Mouse (Mus musculus): Measurements from ENCODE around the gene E4f1. TPM values are rescaled to one million over a fixed set of nuclear protein-coding genes. Genes with fewer than 3 reads are reported as not detected.
"Not testable (repeated sequence)": the region's sequence is repeated elsewhere in the genome, so short reads cannot be mapped to it uniquely, and the experiment has no call there.

Gene E4f1
- polyA plus RNA-seq, 1 experiment from 2014 or later, result 20.7 TPM

DNA sequence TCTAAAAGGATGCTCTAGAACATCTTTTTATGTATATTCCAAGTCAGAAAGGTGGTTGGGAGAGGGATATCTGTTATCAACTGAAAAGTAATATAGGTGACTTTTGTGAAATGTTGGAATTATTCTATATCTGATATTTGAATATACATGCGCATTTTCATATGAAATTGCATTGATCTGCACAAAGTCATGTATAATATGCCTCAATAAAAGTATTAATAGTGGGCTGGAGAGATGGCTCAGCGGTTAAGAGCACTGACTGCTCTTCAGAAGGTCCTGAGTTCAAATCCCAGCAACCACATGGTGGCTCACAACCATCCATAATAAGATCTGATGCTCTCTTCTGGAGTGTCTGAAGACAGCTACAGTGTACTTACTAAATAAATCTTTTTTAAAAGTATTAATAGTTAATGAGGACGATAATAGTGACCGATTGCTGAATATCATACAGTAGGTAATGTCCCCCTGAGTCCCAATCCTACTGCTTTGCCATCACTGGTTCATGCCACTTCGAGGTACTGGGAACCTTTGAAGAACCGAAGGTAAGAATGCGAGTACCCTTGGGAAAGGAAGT is 690 bp downstream of the E4f1 start:
- Histone ChIP-seq H3K36me3 (peaks cover 34% of the 10 kb centered on the region), H3K4me1 (peaks cover 35% of the 10 kb centered on the region), H3K9ac (peak overlapping the region; percentile 99), H3K9me3 (replicated peaks) (no peaks in the 10 kb centered on the region), H3K4me3 (peak overlapping the region; percentile 95), H3K27me3 (replicated peaks) (no peaks in the 10 kb centered on the region), H3K27ac (peak overlapping the region; percentile 96), H3K4me2 (peak overlapping the region; percentile 90)
- ATAC-seq, result no peak
- 14% methylated on average over 7 of the region's 7 CpGs for WGBS (ENCODE audit: insufficient replicate concordance)

DNA sequence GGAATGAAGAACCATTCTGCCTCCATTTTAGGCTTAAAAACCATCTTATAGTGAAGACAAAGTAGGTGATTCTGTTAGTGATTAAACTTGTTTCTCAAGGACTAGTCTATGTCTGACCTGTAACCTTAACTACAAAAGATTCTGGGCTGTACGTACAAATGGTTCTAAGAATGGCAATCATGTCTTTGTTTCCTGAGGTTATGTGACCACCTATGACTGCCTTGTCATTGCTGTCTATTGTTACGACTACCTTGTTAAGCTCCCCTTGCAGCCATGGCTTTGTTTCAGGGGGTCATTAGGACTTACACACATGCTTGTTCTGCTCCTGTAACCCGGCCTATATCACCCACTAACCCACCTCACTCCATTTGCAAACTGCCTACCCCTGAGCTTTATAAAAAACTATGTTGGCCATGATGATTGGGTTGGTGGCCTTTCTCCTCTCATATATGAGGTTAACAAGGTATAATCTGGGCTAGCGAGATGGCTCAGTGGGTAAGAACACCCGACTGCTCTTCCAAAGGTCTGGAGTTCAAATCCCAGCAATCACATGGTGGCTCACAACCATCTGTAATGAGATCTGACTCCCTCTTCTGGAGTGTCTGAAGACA is 1.4 kb downstream of the E4f1 start:
- no peak overlapping the region for H3K9ac ChIP-seq
- H3K36me3 ChIP-seq, result peaks cover 27% of the 10 kb centered on the region
- no peaks in the 10 kb centered on the region for H3K27me3 ChIP-seq (replicated peaks)
- peaks cover 32% of the 10 kb centered on the region for H3K4me1 ChIP-seq
- H3K9me3 ChIP-seq (replicated peaks), result no peaks in the 10 kb centered on the region
- H3K4me3 ChIP-seq, result no peak overlapping the region; the same call in 1 of the 2 replicates
- ATAC-seq, result no peak
- no peak overlapping the region for H3K27ac ChIP-seq
- WGBS (ENCODE audit: insufficient replicate concordance), result 83% methylated on average over 5 of the region's 5 CpGs
- no peak overlapping the region; the same call in 1 of the 2 replicates for H3K4me2 ChIP-seq

DNA sequence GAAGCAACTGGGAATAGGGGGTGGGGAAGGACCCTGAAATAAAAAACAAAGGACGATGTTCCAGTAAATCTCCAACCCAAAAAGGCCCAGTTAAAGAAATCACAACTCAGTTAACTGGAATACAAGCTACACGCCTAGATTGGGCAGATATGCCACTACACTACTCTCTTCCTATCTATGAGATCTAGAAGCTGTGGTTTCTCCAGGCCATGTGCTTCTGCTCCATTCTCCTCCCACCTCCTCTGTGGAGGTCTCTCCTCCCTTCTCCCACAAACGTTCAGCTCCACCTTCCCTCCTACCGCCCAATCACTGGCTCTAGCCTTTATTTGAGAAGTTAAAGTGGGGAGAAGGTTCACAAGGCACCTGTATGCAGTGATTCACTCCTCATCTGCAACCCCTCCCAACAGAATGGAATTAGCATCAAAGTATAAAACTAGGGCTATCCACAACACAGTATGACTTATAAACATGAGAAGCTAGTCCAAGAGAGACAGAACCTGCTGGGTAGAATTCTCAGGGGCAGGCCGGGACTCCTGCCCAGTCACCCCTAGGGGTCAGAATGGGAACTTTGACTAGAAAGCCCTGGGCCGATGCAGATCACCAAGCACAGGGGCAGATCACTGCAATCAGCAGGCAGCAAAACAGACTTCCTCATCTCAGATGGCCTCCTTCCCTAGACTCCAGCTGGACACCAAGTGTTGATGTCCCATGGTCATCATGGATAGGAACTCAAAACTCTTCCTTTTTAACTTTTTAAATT is 6.6 kb downstream of the E4f1 start:
- no peak overlapping the region for H3K9ac ChIP-seq
- peaks cover 12% of the 10 kb centered on the region; the same call in 1 of the 2 replicates for H3K4me1 ChIP-seq
- WGBS (ENCODE audit: insufficient replicate concordance), result 39% methylated on average over 6 of the region's 6 CpGs
- H3K27me3 ChIP-seq (replicated peaks), result no peaks in the 10 kb centered on the region
- no peak for ATAC-seq
- H3K36me3 ChIP-seq, result peaks cover 6% of the 10 kb centered on the region; the same call in 1 of the 2 replicates
- no peak overlapping the region for H3K4me3 ChIP-seq
- no peak overlapping the region for H3K4me2 ChIP-seq
- H3K9me3 ChIP-seq (replicated peaks), result no peaks in the 10 kb centered on the region
- no peak overlapping the region for H3K27ac ChIP-seq

DNA sequence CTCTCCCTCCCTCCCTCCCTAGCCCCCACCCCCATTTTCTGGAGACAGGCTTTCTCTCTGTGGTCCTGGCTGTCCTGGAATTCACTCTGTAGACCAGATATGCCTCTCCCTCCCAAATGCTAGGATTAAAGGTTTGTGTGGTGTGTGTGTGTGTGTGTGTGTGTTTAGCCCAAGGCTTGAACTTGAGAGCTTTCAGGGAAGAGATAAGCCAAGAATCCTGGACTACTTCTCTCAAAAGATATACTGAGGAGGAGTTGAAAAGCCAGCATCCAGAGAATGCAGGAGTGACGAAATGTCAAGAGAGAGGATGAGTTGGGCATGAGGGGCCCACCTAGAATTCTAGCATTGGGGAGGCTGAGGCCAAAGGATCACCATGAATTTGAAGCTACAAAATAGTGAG is 7.2 kb downstream of the E4f1 start:
- Histone ChIP-seq H3K36me3 (peaks cover 6% of the 10 kb centered on the region; the same call in 1 of the 2 replicates), H3K9ac (no peak overlapping the region), H3K27ac (no peak overlapping the region), H3K27me3 (replicated peaks) (no peaks in the 10 kb centered on the region), H3K9me3 (replicated peaks) (no peaks in the 10 kb centered on the region), H3K4me1 (peaks cover 12% of the 10 kb centered on the region; the same call in 1 of the 2 replicates), H3K4me3 (no peak overlapping the region), H3K4me2 (no peak overlapping the region)
- WGBS (ENCODE audit: insufficient replicate concordance), result 67% methylated on average over 1 of the region's 1 CpGs
- no peak for ATAC-seq

DNA sequence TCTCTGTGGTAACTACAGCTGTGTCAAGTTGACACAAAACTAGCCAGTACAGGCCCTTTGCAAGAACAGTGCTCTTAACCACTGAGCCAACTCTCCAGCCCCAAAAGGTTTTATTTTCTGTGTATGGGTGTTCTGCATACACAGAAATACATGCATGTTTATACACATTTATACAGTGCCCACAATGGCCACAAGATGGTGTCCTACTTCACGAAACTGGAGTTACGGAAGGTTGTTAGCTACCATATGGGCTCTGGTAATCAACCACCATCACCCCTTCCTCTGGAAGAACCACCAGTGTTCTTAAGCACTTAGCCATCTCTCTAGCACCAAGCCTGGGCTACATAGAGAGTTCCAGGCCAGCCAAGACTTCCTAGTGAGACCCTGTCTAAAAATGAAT is 8.5 kb downstream of the E4f1 start:
- WGBS (ENCODE audit: insufficient replicate concordance), result 51% methylated on average over 2 of the region's 2 CpGs
- Histone ChIP-seq H3K4me2 (no peak overlapping the region), H3K4me3 (no peak overlapping the region), H3K9ac (no peak overlapping the region), H3K36me3 (no peaks in the 10 kb centered on the region), H3K27me3 (replicated peaks) (no peaks in the 10 kb centered on the region), H3K27ac (no peak overlapping the region), H3K4me1 (peaks cover 12% of the 10 kb centered on the region; the same call in 1 of the 2 replicates), H3K9me3 (replicated peaks) (no peaks in the 10 kb centered on the region)
- no peak for ATAC-seq

DNA sequence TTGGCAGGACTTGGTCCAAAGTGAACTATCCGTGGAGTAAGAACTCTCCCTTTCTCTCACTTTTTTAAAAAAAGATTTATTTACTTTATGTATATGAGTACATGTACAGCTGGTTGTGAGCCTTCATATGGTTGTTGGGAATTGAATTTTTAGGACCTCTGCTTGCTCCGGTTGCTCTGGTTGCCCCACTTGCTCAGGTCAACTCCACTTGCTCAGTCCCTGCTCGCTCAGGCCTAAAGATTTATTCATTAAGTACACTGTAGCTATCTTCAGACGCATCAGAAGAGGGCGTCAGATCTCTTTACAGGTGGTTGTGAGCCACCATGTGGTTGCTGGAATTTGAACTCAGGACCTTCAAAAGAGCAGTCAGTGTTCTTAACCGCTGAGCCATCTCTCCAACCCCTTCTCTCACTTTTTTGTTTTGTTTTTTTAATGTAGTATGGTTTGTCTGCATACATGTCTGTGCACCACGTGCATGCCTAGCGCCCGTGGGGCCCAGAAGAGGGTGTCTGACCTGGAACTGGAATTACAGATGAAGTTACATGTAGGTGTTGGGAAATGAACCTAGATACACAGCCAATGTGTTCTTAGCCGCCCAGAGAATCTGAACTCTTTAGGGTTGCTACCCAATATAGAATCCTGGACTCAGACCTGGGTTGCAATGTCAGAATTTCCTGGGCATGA is 14.4 kb downstream of the E4f1 start:
- WGBS (ENCODE audit: insufficient replicate concordance), result 43% methylated on average over 10 of the region's 10 CpGs
- Histone ChIP-seq H3K4me1 (peaks cover 28% of the 10 kb centered on the region), H3K4me3 (peak overlapping the region; percentile 83), H3K27ac (peak overlapping the region; percentile 79), H3K9ac (peak overlapping the region; percentile 53), H3K36me3 (peaks cover 12% of the 10 kb centered on the region), H3K4me2 (peak overlapping the region; percentile 85)
- not testable (repeated sequence) for H3K27me3 ChIP-seq (replicated peaks); H3K9me3 ChIP-seq (replicated peaks); ATAC-seq

DNA sequence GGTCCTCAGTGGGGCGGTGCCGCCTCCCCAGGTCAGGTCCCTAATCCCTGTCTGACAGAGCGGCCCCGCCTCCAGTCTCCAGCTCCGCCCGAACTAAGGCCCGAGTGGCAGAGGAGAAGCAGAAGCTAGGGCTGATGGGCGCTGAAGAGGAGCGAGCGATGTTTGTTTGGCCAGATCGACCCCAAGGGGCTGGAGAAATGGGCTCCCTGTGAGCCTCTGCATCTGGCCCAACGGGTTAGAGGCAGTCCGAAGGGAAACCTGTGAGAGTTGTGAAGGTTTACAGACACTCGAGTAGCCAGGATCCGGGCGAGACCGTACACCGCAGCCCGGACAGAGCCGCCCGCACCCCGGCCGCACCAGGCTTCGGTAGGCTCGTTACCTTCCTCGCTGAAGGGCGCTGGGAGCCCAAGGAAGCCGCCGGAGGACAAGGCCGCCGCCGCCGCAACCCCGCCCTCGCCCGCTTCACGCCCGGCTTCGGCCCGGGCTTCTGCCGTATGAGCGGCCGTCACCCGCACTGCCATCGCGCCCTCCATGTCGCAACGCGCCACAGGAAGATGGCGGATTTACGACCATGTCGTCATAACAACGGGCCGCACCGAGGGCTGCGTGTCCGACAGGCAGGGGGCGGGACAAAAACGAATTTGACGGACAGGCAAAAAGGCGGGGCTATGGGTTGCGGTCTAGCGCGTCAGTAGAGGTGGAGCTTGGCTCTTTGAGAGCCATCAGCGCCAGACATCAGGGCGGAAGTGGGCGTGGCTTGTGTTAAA is 15.2 kb downstream of the E4f1 start:
- ATAC-seq, result peak; percentile 94
- under 1% methylated on average over 67 of the region's 67 CpGs for WGBS (ENCODE audit: insufficient replicate concordance)

DNA sequence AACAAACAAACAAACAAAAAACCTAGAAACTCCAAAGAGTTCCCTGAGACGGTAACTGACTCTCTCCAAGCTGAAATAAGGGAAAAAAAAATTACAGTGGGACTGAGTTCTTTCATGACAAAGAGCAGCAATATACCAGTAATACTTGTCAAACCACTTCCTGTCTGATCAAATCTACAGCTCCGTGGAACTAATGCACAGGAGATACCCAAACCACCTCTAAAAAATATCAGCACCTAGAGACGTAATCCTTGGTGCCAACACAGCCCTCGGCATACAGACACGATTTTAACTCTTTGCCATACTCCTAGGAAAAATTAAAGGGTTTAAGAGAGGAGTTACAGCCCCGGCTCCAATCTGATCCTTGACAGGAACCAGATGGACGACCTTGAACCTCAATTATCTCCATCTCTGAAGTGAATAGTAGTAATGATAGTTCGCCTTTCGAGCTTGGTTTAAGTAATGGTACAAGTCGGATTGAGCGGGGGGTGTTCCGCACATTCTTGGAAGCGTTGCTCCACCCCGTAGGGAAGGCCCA is 15.8 kb downstream of the E4f1 start:
- peak overlapping the region; percentile 85 for H3K4me2 ChIP-seq
- peaks cover 28% of the 10 kb centered on the region for H3K4me1 ChIP-seq
- 3% methylated on average over 14 of the region's 14 CpGs for WGBS (ENCODE audit: insufficient replicate concordance)
- no peaks in the 10 kb centered on the region for H3K9me3 ChIP-seq (replicated peaks)
- ATAC-seq, result no peak
- peak overlapping the region; percentile 99 for H3K27ac ChIP-seq
- peak overlapping the region; percentile 83 for H3K4me3 ChIP-seq
- H3K36me3 ChIP-seq, result peaks cover 26% of the 10 kb centered on the region
- peak overlapping the region; percentile 95 for H3K9ac ChIP-seq
- no peaks in the 10 kb centered on the region for H3K27me3 ChIP-seq (replicated peaks)

More for the DNA sequence above, 15.2 kb downstream of the E4f1 start:
- Histone ChIP-seq H3K4me3 (peak overlapping the region; percentile 83), H3K4me1 (peaks cover 28% of the 10 kb centered on the region), H3K27me3 (replicated peaks) (no peaks in the 10 kb centered on the region), H3K36me3 (peaks cover 19% of the 10 kb centered on the region), H3K27ac (peak overlapping the region; percentile 99), H3K9ac (peak overlapping the region; percentile 95), H3K9me3 (replicated peaks) (no peaks in the 10 kb centered on the region), H3K4me2 (peak overlapping the region; percentile 85)

DNA sequence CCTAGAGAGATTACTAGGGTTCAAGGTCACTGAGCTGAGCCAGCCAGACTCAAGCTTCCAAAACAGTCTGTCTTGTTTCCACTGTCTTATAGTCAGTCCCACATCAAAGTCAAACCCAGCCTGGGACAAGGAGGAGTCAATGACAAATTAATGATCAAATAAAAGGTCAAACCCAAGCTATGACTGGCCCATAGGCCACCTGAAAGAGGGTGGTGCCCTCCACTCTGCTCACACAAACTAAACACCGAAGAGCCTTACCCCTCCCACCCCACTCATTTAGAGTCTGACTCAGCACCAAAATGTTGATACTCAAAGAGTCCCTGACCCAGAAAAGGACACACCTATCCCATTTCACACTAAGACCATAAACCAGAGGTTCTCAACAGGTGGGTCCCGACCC is 16.7 kb downstream of the E4f1 start:
- H3K4me3 ChIP-seq, result peak overlapping the region; percentile 83
- 52% methylated on average over 2 of the region's 2 CpGs for WGBS (ENCODE audit: insufficient replicate concordance)
- H3K27me3 ChIP-seq (replicated peaks), result no peaks in the 10 kb centered on the region

DNA sequence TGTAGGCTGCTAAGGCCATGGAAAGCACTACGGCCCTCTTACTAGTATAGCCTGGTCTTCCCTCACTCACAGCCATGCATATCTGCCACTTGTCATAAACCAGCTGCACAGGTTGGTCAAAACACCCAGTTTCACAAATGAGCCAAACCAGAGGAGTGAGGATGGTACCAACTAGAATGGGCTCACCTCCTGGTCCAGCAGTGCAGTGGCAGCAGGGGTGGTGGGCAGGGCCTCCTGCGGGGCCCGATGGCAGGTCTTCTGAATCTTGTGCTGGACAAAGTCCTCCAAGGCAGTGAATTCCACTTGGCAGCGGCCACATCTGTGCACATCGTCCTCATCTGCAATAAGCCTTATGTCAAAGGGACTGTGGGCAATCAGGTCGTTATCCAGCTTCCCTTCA is 18.9 kb downstream of the E4f1 start:
- no peak for ATAC-seq
- H3K9me3 ChIP-seq (replicated peaks), result no peaks in the 10 kb centered on the region
- H3K4me2 ChIP-seq, result no peak overlapping the region
- H3K9ac ChIP-seq, result no peak overlapping the region
- no peak overlapping the region for H3K4me3 ChIP-seq
- H3K27ac ChIP-seq, result no peak overlapping the region
- peaks cover 56% of the 10 kb centered on the region for H3K36me3 ChIP-seq
- 88% methylated on average over 6 of the region's 6 CpGs for WGBS (ENCODE audit: insufficient replicate concordance)
- H3K27me3 ChIP-seq (replicated peaks), result no peaks in the 10 kb centered on the region
- H3K4me1 ChIP-seq, result peaks cover 28% of the 10 kb centered on the region

More for the DNA sequence above, 16.7 kb downstream of the E4f1 start:
- H3K9me3 ChIP-seq (replicated peaks), result no peaks in the 10 kb centered on the region
- peak overlapping the region; percentile 85 for H3K4me2 ChIP-seq
- ATAC-seq, result 0 out of 2 replicates have a peak, but pooled peaks have one; percentile 16
- H3K4me1 ChIP-seq, result peaks cover 28% of the 10 kb centered on the region
- peak overlapping the region; percentile 99 for H3K27ac ChIP-seq
- peaks cover 35% of the 10 kb centered on the region for H3K36me3 ChIP-seq
- peak overlapping the region; percentile 4; the same call in 1 of the 2 replicates for H3K9ac ChIP-seq

DNA sequence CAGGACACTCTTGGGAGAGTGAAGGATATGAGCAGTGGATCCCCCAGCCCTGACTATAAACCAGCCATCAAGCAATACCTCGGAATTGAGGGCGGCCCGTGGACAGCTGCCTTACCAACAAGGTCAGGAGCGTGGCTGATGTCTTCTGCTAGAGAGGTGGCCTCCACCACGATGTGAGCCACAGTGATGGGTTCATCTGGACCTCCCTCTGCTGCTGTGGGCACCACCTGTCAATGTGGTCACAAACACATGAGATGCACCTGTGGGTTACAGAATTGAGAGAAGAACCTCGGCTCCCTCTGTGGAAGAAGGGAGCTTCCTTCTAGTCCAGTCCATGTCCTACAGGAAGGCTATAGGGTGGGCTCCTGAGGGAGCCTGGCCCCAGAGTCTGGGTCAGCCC is 20.6 kb downstream of the E4f1 start:
- ATAC-seq, result no peak
- no peak overlapping the region for H3K4me3 ChIP-seq
- H3K27me3 ChIP-seq (replicated peaks), result no peaks in the 10 kb centered on the region
- WGBS (ENCODE audit: insufficient replicate concordance), result 80% methylated on average over 6 of the region's 6 CpGs
- H3K36me3 ChIP-seq, result peaks cover 74% of the 10 kb centered on the region
- H3K9ac ChIP-seq, result no peak overlapping the region
- no peak overlapping the region for H3K4me2 ChIP-seq
- no peaks in the 10 kb centered on the region for H3K9me3 ChIP-seq (replicated peaks)
- H3K4me1 ChIP-seq, result peaks cover 21% of the 10 kb centered on the region
- no peak overlapping the region for H3K27ac ChIP-seq
